Mouse (Mus musculus) stomach, embryonic 16.5 days (tissue): Measurements from ENCODE around the gene Ctdsp1. TPM values are rescaled to one million over a fixed set of nuclear protein-coding genes. Genes with fewer than 3 reads are reported as not detected.

ENCODE experiments used
- ATAC-seq: fragments of 200-750 bp; cut with Nextera tagmentation; 2 replicates; pipeline ENCODE4 v1.8.0; 2017; ENCODE audit warnings: moderate number of reproducible peaks, moderate TSS enrichment; ENCODE audit not compliant: insufficient read depth, low FRiP score
- H3K27ac ChIP-seq: fragments of 300-500 bp; sonication (generic); 2 replicates; pipeline ENCODE4 v1.5.1; 2014; ENCODE audit warnings: low read length
- H3K27me3 ChIP-seq: fragments of 300-500 bp; sonication (generic); 2 replicates; pipeline ENCODE4 v1.6.1; 2014; ENCODE audit warnings: low read length, control low read depth, mixed read lengths; ENCODE audit not compliant: control insufficient read depth, insufficient read depth
- H3K36me3 ChIP-seq: fragments of 300-500 bp; sonication (generic); 2 replicates; pipeline ENCODE4 v1.6.1; 2014; ENCODE audit warnings: low read length; ENCODE audit not compliant: control insufficient read depth, insufficient read depth
- H3K4me1 ChIP-seq: fragments of 300-500 bp; sonication (generic); 2 replicates; pipeline ENCODE4 v1.6.1; 2014; ENCODE audit warnings: low read length, control low read depth, mixed read lengths; ENCODE audit not compliant: control insufficient read depth, insufficient read depth
- H3K4me2 ChIP-seq: fragments of 300-500 bp; sonication (generic); 2 replicates; pipeline ENCODE4 v1.6.1; 2014; ENCODE audit warnings: low read depth, low read length, mixed read lengths
- H3K4me3 ChIP-seq: fragments of 300-500 bp; sonication (generic); replicated peaks from 2 replicates; pipeline ENCODE4 v1.5.1; 2014; ENCODE audit warnings: mild to moderate bottlenecking, low read length
- H3K9ac ChIP-seq: fragments of 300-500 bp; sonication (generic); 2 replicates; pipeline ENCODE4 v1.6.1; 2014; ENCODE audit warnings: low read length
- H3K9me3 ChIP-seq: fragments of 300-500 bp; sonication (generic); replicated peaks from 2 replicates; pipeline ENCODE4 v1.6.1; 2016; ENCODE audit warnings: low read length, control low read depth; ENCODE audit not compliant: control insufficient read depth
- WGBS: fragments of 180-500 bp; shearing (Covaris S2); extraction: QIAGEN DNeasy Blood & Tissue Kit; methylation state at CpG from one replicate; pipeline ENCODE4 v1.1.7; 2014; 5-methylcytosine and 5-hydroxymethylcytosine counted together
- polyA plus RNA-seq: library from polyadenylated mRNA; unstranded; fragments of >200 nt; fragmentation: Nextera tagmentation; extraction: Ambion mirVana; gene quantifications from 2 replicates; pipeline ENCODE4 v1.2.1, GENCODE M21; 2015

Gene Ctdsp1
- polyA plus RNA-seq, 1 experiment from 2014 or later: 88.9 TPM

- Histone ChIP-seq H3K4me3 (no peak overlapping the region), H3K9ac (no peak overlapping the region), H3K9me3 (no peaks in the 10 kb centered on the region), H3K36me3 (no peaks in the 10 kb centered on the region), H3K27me3 (no peaks in the 10 kb centered on the region), H3K27ac (no peak overlapping the region), H3K4me2 (no peak overlapping the region), H3K4me1 (no peaks in the 10 kb centered on the region)
- ATAC-seq: no peak
- 52% methylated on average over 9 of the region's 9 CpGs for WGBS
These were observed 28.1 kb downstream of the Ctdsp1 start for GRCm38 (mm10) chr1:74419440-74419794.

GRCm38 (mm10) chr1:74423147-74423546 lies 31.8 kb downstream of the Ctdsp1 start:
- Histone ChIP-seq H3K9ac (no peak overlapping the region; the same call in 1 of the 2 replicates), H3K4me1 (no peaks in the 10 kb centered on the region), H3K4me3 (no peak overlapping the region), H3K4me2 (no peak overlapping the region), H3K27me3 (no peaks in the 10 kb centered on the region), H3K27ac (no peak overlapping the region), H3K36me3 (no peaks in the 10 kb centered on the region), H3K9me3 (no peaks in the 10 kb centered on the region)
- WGBS: 33% methylated on average over 8 of the region's 8 CpGs
- no peak for ATAC-seq

- ATAC-seq: no peak
- Histone ChIP-seq H3K9ac (no peak overlapping the region; the same call in 1 of the 2 replicates), H3K4me1 (no peaks in the 10 kb centered on the region), H3K4me2 (no peak overlapping the region), H3K27ac (no peak overlapping the region), H3K27me3 (no peaks in the 10 kb centered on the region), H3K36me3 (no peaks in the 10 kb centered on the region), H3K4me3 (no peak overlapping the region), H3K9me3 (no peaks in the 10 kb centered on the region)
- WGBS: 57% methylated on average over 7 of the region's 7 CpGs
These were observed 34.5 kb downstream of the Ctdsp1 start for GRCm38 (mm10) chr1:74425845-74426244.

GRCm38 (mm10) chr1:74433220-74433619 lies 41.9 kb downstream of the Ctdsp1 start:
- 75% methylated on average over 6 of the region's 6 CpGs for WGBS
- peak; percentile 48; the same call in 1 of the 2 replicates for ATAC-seq
- no peaks in the 10 kb centered on the region for H3K27me3 ChIP-seq
- H3K4me1 ChIP-seq: 0 out of 2 replicates have a peak, but pooled peaks cover 6% of the 10 kb centered on the region
- H3K9ac ChIP-seq: no peak overlapping the region
- H3K36me3 ChIP-seq: no peaks in the 10 kb centered on the region
- no peak overlapping the region for H3K4me2 ChIP-seq
- H3K9me3 ChIP-seq: no peaks in the 10 kb centered on the region
- no peak overlapping the region for H3K4me3 ChIP-seq
- H3K27ac ChIP-seq: no peak overlapping the region; the same call in 1 of the 2 replicates

- 39% methylated on average over 5 of the region's 5 CpGs for WGBS
- ATAC-seq: 0 out of 2 replicates have a peak, but pooled peaks have one; percentile 27
These were observed 43.3 kb downstream of the Ctdsp1 start for GRCm38 (mm10) chr1:74434596-74434995.

GRCm38 (mm10) chr1:74435563-74435962 lies 44.3 kb downstream of the Ctdsp1 start:
- ATAC-seq: peak; percentile 79; the same call in 1 of the 2 replicates
- peak overlapping the region; percentile 56 for H3K27ac ChIP-seq
- 55% methylated on average over 6 of the region's 6 CpGs for WGBS

More at GRCm38 (mm10) chr1:74434596-74434995, 43.3 kb downstream of the Ctdsp1 start:
- H3K4me2 ChIP-seq: no peak overlapping the region
- H3K4me1 ChIP-seq: 0 out of 2 replicates have a peak, but pooled peaks cover 6% of the 10 kb centered on the region
- no peaks in the 10 kb centered on the region for H3K36me3 ChIP-seq
- H3K9ac ChIP-seq: no peak overlapping the region
- H3K9me3 ChIP-seq: no peaks in the 10 kb centered on the region
- H3K27ac ChIP-seq: peak overlapping the region; percentile 74
- H3K27me3 ChIP-seq: no peaks in the 10 kb centered on the region
- no peak overlapping the region for H3K4me3 ChIP-seq

GRCm38 (mm10) chr1:74437702-74438427 lies 46.6 kb downstream of the Ctdsp1 start:
- peak; percentile 66; the same call in 1 of the 2 replicates for ATAC-seq
- Histone ChIP-seq H3K36me3 (peaks cover 2% of the 10 kb centered on the region; the same call in 1 of the 2 replicates), H3K27me3 (no peaks in the 10 kb centered on the region)

More at GRCm38 (mm10) chr1:74435563-74435962, 44.3 kb downstream of the Ctdsp1 start:
- Histone ChIP-seq H3K9ac (no peak overlapping the region), H3K4me1 (0 out of 2 replicates have a peak, but pooled peaks cover 6% of the 10 kb centered on the region), H3K36me3 (peaks cover 1% of the 10 kb centered on the region; the same call in 1 of the 2 replicates), H3K27me3 (no peaks in the 10 kb centered on the region), H3K9me3 (no peaks in the 10 kb centered on the region), H3K4me3 (no peak overlapping the region), H3K4me2 (no peak overlapping the region)

GRCm38 (mm10) chr1:74439166-74439876 lies 48.0 kb downstream of the Ctdsp1 start:
- Histone ChIP-seq H3K4me1 (0 out of 2 replicates have a peak, but pooled peaks cover 6% of the 10 kb centered on the region), H3K4me2 (no peak overlapping the region), H3K9ac (no peak overlapping the region), H3K27ac (no peak overlapping the region), H3K36me3 (peaks cover 6% of the 10 kb centered on the region; the same call in 1 of the 2 replicates), H3K27me3 (no peaks in the 10 kb centered on the region), H3K9me3 (no peaks in the 10 kb centered on the region), H3K4me3 (no peak overlapping the region)
- WGBS: 84% methylated on average over 19 of the region's 19 CpGs
- ATAC-seq: no peak

More at GRCm38 (mm10) chr1:74437702-74438427, 46.6 kb downstream of the Ctdsp1 start:
- Histone ChIP-seq H3K4me2 (no peak overlapping the region), H3K9me3 (no peaks in the 10 kb centered on the region), H3K9ac (no peak overlapping the region), H3K4me1 (0 out of 2 replicates have a peak, but pooled peaks cover 6% of the 10 kb centered on the region), H3K4me3 (no peak overlapping the region), H3K27ac (no peak overlapping the region)
- 53% methylated on average over 8 of the region's 8 CpGs for WGBS

GRCm38 (mm10) chr1:74444538-74444937 lies 53.2 kb downstream of the Ctdsp1 start:
- no peak for ATAC-seq
- WGBS: 90% methylated on average over 2 of the region's 2 CpGs
- H3K36me3 ChIP-seq: peaks cover 10% of the 10 kb centered on the region

More at GRCm38 (mm10) chr1:74444538-74444937, 53.2 kb downstream of the Ctdsp1 start:
- Histone ChIP-seq H3K4me2 (no peak overlapping the region), H3K27me3 (no peaks in the 10 kb centered on the region), H3K27ac (no peak overlapping the region), H3K4me1 (no peaks in the 10 kb centered on the region), H3K9me3 (no peaks in the 10 kb centered on the region), H3K4me3 (no peak overlapping the region), H3K9ac (no peak overlapping the region)
